Mouse (Mus musculus) bone marrow macrophage, adult 2 months (primary cell): ENCODE results near the gene Hspa8.

Experiments
- CTCF ChIP-seq: IDR thresholded peaks from 2 replicates; pipeline ENCODE4 v1.5.1; 2012; ENCODE audit warnings: low read depth, mild to moderate bottlenecking, low read length, moderate library complexity
- POLR2A ChIP-seq: IDR thresholded peaks from 2 replicates; pipeline ENCODE4 v1.6.1; 2012; ENCODE audit warnings: mild to moderate bottlenecking, low read depth, low read length, borderline replicate concordance

DNA sequence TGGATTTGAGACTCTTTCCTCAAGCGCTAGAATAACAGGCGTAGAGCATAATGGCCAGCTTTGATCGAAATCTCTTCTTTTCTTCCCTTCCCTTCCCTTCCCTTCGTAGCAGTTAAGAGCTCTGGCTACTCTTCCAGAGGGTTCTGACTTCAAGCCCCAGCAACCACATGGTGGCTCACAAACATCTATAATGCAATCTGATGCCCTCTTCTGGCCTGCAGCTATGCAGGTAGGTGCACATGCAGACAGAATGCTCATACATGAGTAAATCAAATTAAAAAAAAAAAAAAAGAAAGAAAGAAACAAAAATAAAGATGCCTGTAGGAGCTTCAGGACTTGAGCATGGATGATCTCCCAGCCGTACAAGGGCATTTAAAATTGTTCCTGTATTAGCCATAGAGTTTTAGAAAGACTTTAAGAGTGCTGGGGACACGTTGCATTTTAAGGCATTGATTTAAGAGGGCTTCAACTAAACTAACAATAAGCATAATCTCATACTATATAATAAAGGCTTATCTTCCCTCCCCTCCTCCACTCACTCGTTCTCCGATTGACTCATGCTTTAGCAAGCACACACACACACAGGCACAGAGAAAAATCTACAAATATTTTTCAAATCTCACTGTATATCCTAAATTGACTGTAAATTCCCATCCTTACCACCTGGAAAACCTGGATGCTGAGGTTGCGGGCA lies 35.8 kb upstream of the Hspa8 start:
- no peak for TF ChIP-seq CTCF
- no peak for TF ChIP-seq POLR2A
